In the genomic region with DNA sequence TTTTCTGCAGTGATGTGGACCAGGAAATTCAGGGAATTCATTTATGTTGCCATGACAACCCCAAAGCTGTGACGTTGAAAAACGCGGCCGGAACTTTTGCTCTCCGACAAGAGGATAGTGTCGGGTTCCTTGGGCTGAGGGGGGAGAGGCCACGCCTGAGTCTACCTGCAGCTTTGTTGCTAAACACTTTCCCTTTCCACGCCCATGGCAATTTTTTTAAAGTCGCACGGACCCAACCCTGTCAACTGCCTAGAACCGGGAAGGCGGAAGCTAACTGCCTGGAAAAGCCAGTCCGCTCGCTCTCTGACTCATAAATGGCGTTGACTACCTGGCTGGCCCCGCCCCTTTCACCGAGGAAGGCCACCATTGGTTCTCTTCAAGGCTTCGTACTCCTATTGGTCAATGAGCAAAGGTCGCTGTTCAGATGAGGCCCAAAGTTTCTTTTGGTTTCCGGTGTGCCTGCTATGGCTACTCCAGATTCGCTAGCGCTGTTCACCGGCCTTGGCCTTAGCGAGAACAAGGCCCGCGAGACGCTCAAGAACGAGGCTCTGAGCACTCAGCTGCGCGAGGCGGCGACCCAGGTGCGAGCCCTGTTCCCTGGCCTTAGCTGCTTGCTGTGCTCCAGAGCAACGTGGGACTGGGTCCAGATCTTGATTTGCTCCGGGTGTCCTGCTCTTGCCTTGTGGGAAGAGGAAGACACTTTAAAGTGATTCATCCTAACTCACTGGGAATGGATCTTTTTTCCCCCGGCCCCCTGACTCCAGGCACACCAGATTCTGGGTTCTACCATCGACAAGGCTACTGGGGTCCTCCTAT, we compare ENCODE assay signal across 7 mouse cellular contexts. TPM values are rescaled to one million over a fixed set of nuclear protein-coding genes. Genes with fewer than 3 reads are reported as not detected.
DNase-seq lines count a peak whose midpoint lies in the region; ATAC-seq and TF ChIP-seq lines count a peak whose summit lies in the region.

Gene Qars (plus strand): TSS at position 88 of the 816 bp plus-strand sequence.

- TF ChIP-seq CTCF in intestine, postnatal 0 days (IDR thresholded peaks at IDR 0.05; ENCODE audit: low read depth): no peak
- no peak for TF ChIP-seq CTCF in small intestine, adult 2 months (IDR thresholded peaks at IDR 0.05; ENCODE audit: extremely low read depth, insufficient read length, insufficient replicate concordance, low read depth, low read length)

- H3K9me3 ChIP-seq in embryonic facial prominence, embryonic 10.5 days: no peaks in the 10 kb centered on the region
- no peaks in the 10 kb centered on the region for H3K9me3 ChIP-seq in intestine, postnatal 0 days (ENCODE audit: control insufficient read depth)
- H3K9me3 ChIP-seq in midbrain, embryonic 12.5 days: no peaks in the 10 kb centered on the region

- intact Hi-C loops in left cerebral cortex, postnatal 4 days (cut with DNase I): no loop called here

- peak; percentile 59 for TF ChIP-seq POLR2A in small intestine, adult 2 months (IDR thresholded peaks at IDR 0.05; ENCODE audit: low read depth, low read length)

- H3K4me3 ChIP-seq in embryonic facial prominence, embryonic 10.5 days: peak within 1 kb of the TSS; percentile 93
- peak within 1 kb of the TSS; percentile 61 for H3K4me3 ChIP-seq in intestine, postnatal 0 days (ENCODE audit: low read depth, low read length)
- H3K4me3 ChIP-seq in midbrain, embryonic 12.5 days: peak within 1 kb of the TSS; percentile 72
- H3K4me3 ChIP-seq in small intestine, adult 2 months (ENCODE audit: low read depth, low read length): peak within 1 kb of the TSS; percentile 71

- H3K36me3 ChIP-seq in embryonic facial prominence, embryonic 10.5 days (replicated peaks): peaks cover 50% of the 10 kb centered on the region
- peaks cover 40% of the 10 kb centered on the region for H3K36me3 ChIP-seq in intestine, postnatal 0 days (ENCODE audit: control insufficient read depth, insufficient read depth)
- H3K36me3 ChIP-seq in midbrain, embryonic 12.5 days: peaks cover 41% of the 10 kb centered on the region
- peaks cover 21% of the 10 kb centered on the region for H3K36me3 ChIP-seq in small intestine, adult 2 months (ENCODE audit: control insufficient read depth, insufficient read depth, low read length)

- H3K27ac ChIP-seq in embryonic facial prominence, embryonic 10.5 days (replicated peaks): peak within 1 kb of the TSS; percentile 87
- peak within 1 kb of the TSS; percentile 85 for H3K27ac ChIP-seq in intestine, postnatal 0 days (ENCODE audit: low read depth, low read length)
- H3K27ac ChIP-seq in midbrain, embryonic 12.5 days (replicated peaks): peak within 1 kb of the TSS; percentile 78
- H3K27ac ChIP-seq in small intestine, adult 2 months (ENCODE audit: insufficient read depth, low read depth, low read length): peak within 1 kb of the TSS; percentile 77

- peaks cover 19% of the 10 kb centered on the region for H3K4me1 ChIP-seq in embryonic facial prominence, embryonic 10.5 days
- H3K4me1 ChIP-seq in intestine, postnatal 0 days (replicated peaks; ENCODE audit: control insufficient read depth, insufficient read depth, low read length): 0 out of 2 replicates have a peak, but pooled peaks cover 6% of the 10 kb centered on the region
- peaks cover 18% of the 10 kb centered on the region for H3K4me1 ChIP-seq in midbrain, embryonic 12.5 days
- H3K4me1 ChIP-seq in small intestine, adult 2 months (ENCODE audit: control insufficient read depth, insufficient read depth, insufficient read length, low read length): peaks cover 10% of the 10 kb centered on the region; the same call in 1 of the 2 replicates

- peak within 1 kb of the TSS; percentile 87 for H3K4me2 ChIP-seq in intestine, postnatal 0 days (replicated peaks; ENCODE audit: low read depth)
- H3K4me2 ChIP-seq in midbrain, embryonic 12.5 days (replicated peaks): peak within 1 kb of the TSS; percentile 84

- under 1% methylated on average over 37 of the region's 37 CpGs for WGBS in embryonic facial prominence, embryonic 10.5 days
- WGBS in intestine, postnatal 0 days: 0% methylated on average over 37 of the region's 37 CpGs
- under 1% methylated on average over 37 of the region's 37 CpGs for WGBS in midbrain, embryonic 12.5 days
- under 1% methylated on average over 37 of the region's 37 CpGs for WGBS in small intestine, adult 2 months

- H3K9ac ChIP-seq in intestine, postnatal 0 days (ENCODE audit: low read depth, low read length): peak within 1 kb of the TSS; percentile 77
- H3K9ac ChIP-seq in midbrain, embryonic 12.5 days (replicated peaks): peak within 1 kb of the TSS; percentile 69

- H3K27me3 ChIP-seq in embryonic facial prominence, embryonic 10.5 days (replicated peaks; ENCODE audit: low read depth, poor library complexity, severe bottlenecking): no peaks in the 10 kb centered on the region
- no peaks in the 10 kb centered on the region for H3K27me3 ChIP-seq in intestine, postnatal 0 days (replicated peaks; ENCODE audit: control insufficient read depth, insufficient read depth, low read length)
- no peaks in the 10 kb centered on the region for H3K27me3 ChIP-seq in midbrain, embryonic 12.5 days
- H3K27me3 ChIP-seq in small intestine, adult 2 months (ENCODE audit: control insufficient read depth, insufficient read depth, low read length): no peaks in the 10 kb centered on the region

- peak; percentile 95 for DNase-seq in adrenal gland, postnatal 10 days
- DNase-seq in embryonic facial prominence, embryonic 10.5 days (ENCODE audit: low spot score): peak; percentile 95
- peak; percentile 93 for DNase-seq in gonadal fat pad, adult 2 months (ENCODE audit: low read depth)
- DNase-seq in left cerebral cortex, postnatal 4 days: peak; percentile 92

- peak; percentile 96 for ATAC-seq in intestine, postnatal 0 days
- ATAC-seq in midbrain, embryonic 12.5 days (ENCODE audit: low FRiP score, low read depth): peak; percentile 98

RNA-seq across cellular contexts. Expression of gene Qars, which starts in this region (rescaled TPM):
- total RNA-seq in adrenal gland, postnatal 10 days (2021): 100 to 1,000 TPM; 137 to 147 TPM
- polyA plus RNA-seq in embryonic facial prominence, embryonic 10.5 days (2016; fragmentation: Nextera tagmentation; extraction: Ambion mirVana): 118 and 119 TPM in 2 replicates
- polyA plus RNA-seq in gonadal fat pad, adult 2 months (2012; rRNA removed): 248 and 249 TPM in 2 replicates
- 66.4 and 74.7 TPM in 2 replicates for polyA plus RNA-seq in intestine, postnatal 0 days (2015; fragmentation: Nextera tagmentation; extraction: Ambion mirVana)
- total RNA-seq in left cerebral cortex, postnatal 4 days (2021): 100 to 1,000 TPM in 1 of 2 experiments, 10 to 100 TPM in 1; 98.2 to 112 TPM
- polyA plus RNA-seq in midbrain, embryonic 12.5 days (2016; fragmentation: Nextera tagmentation; extraction: Ambion mirVana): 83.7 and 86.3 TPM in 2 replicates
- polyA plus RNA-seq in small intestine, adult 2 months (2012; rRNA removed): 110 and 340 TPM in 2 replicates

Comparison
In these comparisons a context has a peak if more than half of its experiments do, and no peak if none do; other contexts are left out.
1. Peak in every context shown above with its lines: DNase-seq, ATAC-seq, H3K4me3 ChIP-seq and H3K27ac ChIP-seq.